Mouse (Mus musculus) liver, embryonic 14.5 days (tissue): Measurements from ENCODE around the gene Chtop. TPM values are rescaled to one million over a fixed set of nuclear protein-coding genes. Genes with fewer than 3 reads are reported as not detected.
A peak's percentile ranks its signal among the peaks of the same experiment; 100 is the strongest.

Experiments
- ATAC-seq: fragments of 200-750 bp; cut with Nextera tagmentation; 2 replicates; pipeline ENCODE4 v1.8.0; 2017; ENCODE audit warnings: moderate number of reproducible peaks, mild to moderate bottlenecking, moderate library complexity; ENCODE audit not compliant: insufficient read depth
- DNase-seq, 3 experiments: peaks; one replicate each; pipeline ENCODE4 v3.0.0-alpha.2; 2012 to 2013; ENCODE audit warnings: low read depth in 3 of 3, low spot score in 3 of 3
- H3K27ac ChIP-seq: fragments of 300-500 bp; sonication (generic); 2 replicates; pipeline ENCODE4 v1.5.1; 2014; ENCODE audit warnings: moderate library complexity, mild to moderate bottlenecking, control low read depth, inconsistent platforms
- H3K27me3 ChIP-seq: fragments of 300-500 bp; sonication (generic); 2 replicates; pipeline ENCODE4 v1.6.1; 2014; ENCODE audit warnings: mild to moderate bottlenecking, low read length, moderate library complexity; ENCODE audit not compliant: control insufficient read depth, insufficient read depth
- H3K36me3 ChIP-seq: fragments of 300-500 bp; sonication (generic); replicated peaks from 2 replicates; pipeline ENCODE4 v1.6.1; 2014; ENCODE audit warnings: low read depth; ENCODE audit not compliant: control insufficient read depth, insufficient read depth
- H3K4me1 ChIP-seq, 2 experiments: fragments of 200-500 bp in 1 of 2; fragments of 300-500 bp in 1 of 2; sonication (generic) in 1 of 2; replicated peaks; 2 replicates each; pipeline ENCODE4 v1.6.1; 2012 to 2014; ENCODE audit warnings: antibody characterized with exemption in 1 of 2, inconsistent platforms in 1 of 2, low read length in 1 of 2; ENCODE audit not compliant: control insufficient read depth in 2 of 2, insufficient read depth in 2 of 2
- H3K4me2 ChIP-seq: fragments of 300-500 bp; sonication (generic); 2 replicates; pipeline ENCODE4 v1.6.1; 2014; ENCODE audit warnings: low read depth, mild to moderate bottlenecking, control low read depth, moderate library complexity
- H3K4me3 ChIP-seq, 2 experiments: fragments of 200-500 bp in 1 of 2; fragments of 300-500 bp in 1 of 2; sonication (generic) in 1 of 2; 2 replicates each; pipeline ENCODE4 v1.5.1; 2012 to 2014; ENCODE audit warnings: low read depth in 2 of 2, low read length in 2 of 2, mild to moderate bottlenecking in 2 of 2, control low read depth in 1 of 2, inconsistent platforms in 1 of 2, moderate library complexity in 1 of 2; ENCODE audit not compliant: insufficient read depth in 1 of 2
- H3K9ac ChIP-seq: fragments of 300-500 bp; sonication (generic); replicated peaks from 2 replicates; pipeline ENCODE4 v1.6.1; 2014; ENCODE audit warnings: mild to moderate bottlenecking, control low read depth, moderate library complexity
- H3K9me3 ChIP-seq: fragments of 300-500 bp; sonication (generic); 2 replicates; pipeline ENCODE4 v1.6.1; 2016; ENCODE audit warnings: low read length, mixed read lengths; ENCODE audit not compliant: control insufficient read depth
- CTCF ChIP-seq: IDR thresholded peaks from 2 replicates; pipeline ENCODE4 v1.5.1; 2016; ENCODE audit warnings: antibody characterized with exemption, low read depth, control low read depth
- EP300 ChIP-seq: IDR thresholded peaks from 2 replicates; pipeline ENCODE4 v1.6.1; 2016; ENCODE audit warnings: antibody characterized with exemption, low read depth
- WGBS: fragments of 180-500 bp; shearing (Covaris S2); extraction: QIAGEN DNeasy Blood & Tissue Kit; methylation state at CpG from one replicate; pipeline ENCODE4 v1.1.7; 2014; ENCODE audit not compliant: insufficient replicate concordance; 5-methylcytosine and 5-hydroxymethylcytosine counted together
- polyA plus RNA-seq, 2 experiments: library from polyadenylated mRNA; depleted of rRNA in 1 of 2; stranded (reverse) in 1 of 2; unstranded in 1 of 2; fragments of >200 nt; fragmentation: Nextera tagmentation in 1 of 2; extraction: Ambion mirVana in 1 of 2; gene quantifications; 2 replicates each; pipeline versions ENCODE4 v1.2.1 to v1.2.3; 2012 to 2014

Chtop gene
- polyA plus RNA-seq, 2 experiments: 29.7 to 49.9 TPM

GRCm38 (mm10) chr3:90465081-90465685 is 44.1 kb downstream of the Chtop start:
- H3K36me3 ChIP-seq: no peaks in the 10 kb centered on the region
- H3K4me1 ChIP-seq: peaks cover 0 to 2% of the 10 kb centered on the region in 2 experiments; a peak in 1 of 4 replicates
- WGBS: 3% methylated on average over 75 of the region's 75 CpGs
- DNase-seq: no peak
- peak overlapping the region; percentile 67 for H3K4me2 ChIP-seq
- H3K4me3 ChIP-seq: peak overlapping the region; percentile 26 to 48
- peaks cover 45% of the 10 kb centered on the region for H3K27me3 ChIP-seq
- no peak overlapping the region for H3K9ac ChIP-seq
- no peak for ATAC-seq
- no peak for TF ChIP-seq CTCF
- no peak for TF ChIP-seq EP300
- no peak overlapping the region for H3K27ac ChIP-seq
- no peaks in the 10 kb centered on the region for H3K9me3 ChIP-seq

- DNase-seq (no peak), ATAC-seq (no peak)
- Histone ChIP-seq H3K9me3 (no peaks in the 10 kb centered on the region), H3K9ac (no peak overlapping the region), H3K4me2 (peak overlapping the region; percentile 67), H3K36me3 (no peaks in the 10 kb centered on the region), H3K4me3 (peak overlapping the region; percentile 10 to 48; a peak in 3 of 4 replicates), H3K27ac (no peak overlapping the region), H3K4me1 (peaks cover 0 to 2% of the 10 kb centered on the region in 2 experiments; a peak in 1 of 4 replicates), H3K27me3 (peaks cover 45% of the 10 kb centered on the region)
- TF ChIP-seq CTCF (no peak), EP300 (no peak)
- WGBS: 15% methylated on average over 37 of the region's 37 CpGs
Observed at GRCm38 (mm10) chr3:90464552-90465080, 44.7 kb downstream of the Chtop start.

GRCm38 (mm10) chr3:90462579-90462978 is 46.7 kb downstream of the Chtop start:
- DNase-seq (no peak), ATAC-seq (no peak)
- peaks cover 45% of the 10 kb centered on the region for H3K27me3 ChIP-seq
- TF ChIP-seq EP300 (no peak), CTCF (no peak)
- H3K4me3 ChIP-seq: no peak overlapping the region
- WGBS: 22% methylated on average over 7 of the region's 7 CpGs
- no peak overlapping the region for H3K27ac ChIP-seq
- no peaks in the 10 kb centered on the region for H3K36me3 ChIP-seq
- H3K9ac ChIP-seq: no peak overlapping the region
- no peak overlapping the region for H3K4me2 ChIP-seq
- H3K9me3 ChIP-seq: no peaks in the 10 kb centered on the region
- H3K4me1 ChIP-seq: peaks cover 0 to 2% of the 10 kb centered on the region in 2 experiments; a peak in 1 of 4 replicates

- no peak for ATAC-seq
- Histone ChIP-seq H3K4me3 (no peak overlapping the region), H3K9ac (no peak overlapping the region), H3K27ac (no peak overlapping the region), H3K4me2 (no peak overlapping the region), H3K4me1 (peaks cover 0 to 2% of the 10 kb centered on the region in 2 experiments; a peak in 1 of 4 replicates), H3K9me3 (no peaks in the 10 kb centered on the region), H3K27me3 (peaks cover 45% of the 10 kb centered on the region), H3K36me3 (no peaks in the 10 kb centered on the region)
- DNase-seq: no peak
- 62% methylated on average over 3 of the region's 3 CpGs for WGBS
- no peak for TF ChIP-seq CTCF
- TF ChIP-seq EP300: no peak
Observed at GRCm38 (mm10) chr3:90461935-90462334, 47.4 kb downstream of the Chtop start.

GRCm38 (mm10) chr3:90460315-90460714 is 49.0 kb downstream of the Chtop start:
- peaks cover 29% of the 10 kb centered on the region for H3K27me3 ChIP-seq
- H3K36me3 ChIP-seq: no peaks in the 10 kb centered on the region
- WGBS: 52% methylated on average over 5 of the region's 5 CpGs
- no peak overlapping the region for H3K9ac ChIP-seq
- TF ChIP-seq CTCF (no peak), EP300 (no peak)
- H3K4me1 ChIP-seq: no peaks in the 10 kb centered on the region
- H3K9me3 ChIP-seq: no peaks in the 10 kb centered on the region
- no peak overlapping the region for H3K4me3 ChIP-seq
- no peak overlapping the region for H3K4me2 ChIP-seq
- no peak for DNase-seq
- no peak overlapping the region for H3K27ac ChIP-seq
- no peak for ATAC-seq
